Mouse (Mus musculus) cerebellum, adult 11-12 months (tissue): Measurements from ENCODE around the gene Trim46.
A peak's percentile ranks its signal among the peaks of the same experiment; 100 is the strongest.

Source experiments
- DNase-seq: peaks from one replicate; pipeline ENCODE4 v3.0.0; 2022

The Trim46 gene

GRCm38 (mm10) chr3:89270891-89271290 is 24.8 kb upstream of the Trim46 start:
- DNase-seq, result peak; percentile 75

DNA sequence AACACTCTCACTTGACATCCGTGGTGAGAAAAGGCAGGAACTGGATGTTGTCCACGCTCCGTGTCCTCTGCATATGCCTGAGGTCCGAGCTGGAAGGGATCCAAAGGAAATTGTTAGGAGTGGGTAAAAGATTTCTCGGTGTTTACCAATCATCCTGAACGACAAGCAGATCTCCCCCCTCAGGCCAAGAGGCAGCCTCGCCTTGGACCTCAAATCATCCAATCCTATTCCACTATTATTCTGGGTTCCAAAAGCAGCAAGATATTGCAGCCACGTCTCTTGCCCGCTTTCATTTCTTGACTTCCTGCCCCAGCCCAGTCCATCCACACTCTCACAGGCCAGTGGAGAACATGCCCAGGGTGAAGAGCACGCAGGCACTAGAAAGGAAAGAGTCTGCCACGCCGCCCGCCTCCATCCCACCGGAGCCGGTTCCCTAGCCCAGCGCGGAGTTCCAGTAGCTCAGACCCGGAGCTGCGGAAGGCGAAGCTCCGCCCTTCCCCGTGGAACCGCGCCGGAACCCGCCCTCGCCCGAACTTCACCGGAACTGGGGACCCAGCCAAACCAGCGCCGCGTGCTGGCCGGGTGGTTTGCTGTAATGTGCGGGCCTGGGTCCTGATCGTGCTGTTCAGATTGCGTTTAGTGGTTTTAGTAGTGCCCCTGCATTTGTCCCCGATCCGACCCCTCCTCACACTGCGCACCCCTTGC is 24.1 kb upstream of the Trim46 start, which contains the start of gene Slc50a1:
TSS of gene Slc50a1 (minus strand) at position 520 of the 705 bp plus-strand sequence.
- peak; percentile 83 for DNase-seq

- peak; percentile 31 for DNase-seq
These were observed 22.8 kb upstream of the Trim46 start for GRCm38 (mm10) chr3:89268916-89269315.

GRCm38 (mm10) chr3:89266439-89266893 is 20.4 kb upstream of the Trim46 start:
- DNase-seq, result peak; percentile 79

GRCm38 (mm10) chr3:89262417-89262816 is 16.3 kb upstream of the Trim46 start:
- DNase-seq, result no peak

- DNase-seq, result no peak
These were observed 14.1 kb upstream of the Trim46 start for GRCm38 (mm10) chr3:89260211-89260610.

DNA sequence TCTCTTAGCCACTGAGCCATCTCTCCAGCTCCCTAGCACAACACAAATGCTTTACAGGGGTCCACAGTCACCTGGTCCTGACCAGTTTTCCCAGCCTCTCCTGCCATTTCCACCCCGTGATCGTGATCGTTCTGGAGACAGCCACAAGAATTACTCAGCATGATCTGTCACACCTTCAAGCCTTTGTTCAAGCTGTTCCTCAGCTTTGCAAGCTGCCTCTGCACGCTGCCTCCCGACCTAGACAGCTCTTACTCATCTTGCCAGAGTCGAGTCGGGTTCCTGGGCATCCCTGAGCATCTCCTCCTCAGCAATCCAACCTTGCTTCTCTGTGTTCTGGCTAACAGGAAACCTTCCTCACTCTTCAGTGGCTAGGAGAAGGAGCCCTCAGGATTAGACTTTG is 13.0 kb upstream of the Trim46 start, which contains the start of gene Dpm3:
TSS of gene Dpm3 (plus strand) at position 283 of the 400 bp plus-strand sequence.
- DNase-seq, result no peak

- no peak for DNase-seq
These were observed 10.1 kb upstream of the Trim46 start for GRCm38 (mm10) chr3:89256177-89256576.

DNA sequence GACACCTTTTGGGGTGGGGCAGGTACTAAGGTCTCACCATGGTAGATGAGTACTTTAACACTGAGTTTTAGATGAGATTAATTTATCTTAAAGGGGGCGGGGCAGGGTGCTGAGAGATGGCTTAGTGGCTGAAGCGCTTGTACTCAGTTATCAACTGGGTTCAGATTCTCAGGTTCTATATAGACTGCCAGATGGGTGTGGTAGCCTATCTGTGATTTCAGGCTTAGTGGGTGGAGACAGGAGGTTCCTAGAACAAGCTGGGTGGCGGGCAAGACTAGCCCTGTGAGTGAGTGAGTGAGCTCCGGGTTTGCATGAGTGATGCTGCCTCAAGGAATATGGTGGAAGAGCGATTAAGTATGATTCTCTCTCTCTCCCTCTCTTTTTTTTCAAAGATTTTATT is 8.9 kb upstream of the Trim46 start:
- no peak for DNase-seq

DNA sequence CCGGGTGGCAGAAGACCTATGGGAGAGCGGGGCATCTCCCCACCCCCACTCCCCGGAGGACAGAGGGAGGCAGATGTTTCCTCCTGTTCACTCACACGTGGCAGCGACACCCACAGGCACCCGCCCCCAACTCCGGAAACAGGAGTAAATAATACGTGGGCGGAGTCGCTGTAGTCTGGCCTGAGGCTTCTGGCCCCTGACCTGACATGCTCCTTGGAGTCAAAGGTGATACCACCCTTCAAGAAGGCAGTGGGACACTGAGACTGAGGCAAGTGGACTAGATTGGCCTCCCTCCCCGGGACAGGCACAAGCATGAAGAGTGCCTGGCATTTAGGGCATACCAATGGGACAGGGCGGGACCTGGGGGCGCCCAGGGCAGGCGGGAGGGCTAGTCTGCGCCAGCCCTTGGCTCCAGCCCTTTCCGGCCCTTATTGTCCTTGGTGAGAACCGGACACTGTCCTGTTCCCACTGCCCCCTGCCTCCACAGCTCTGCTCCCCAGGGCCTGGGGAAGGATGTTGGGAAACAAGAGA is 5.3 kb upstream of the Trim46 start:
- DNase-seq, result peak; percentile 33

DNA sequence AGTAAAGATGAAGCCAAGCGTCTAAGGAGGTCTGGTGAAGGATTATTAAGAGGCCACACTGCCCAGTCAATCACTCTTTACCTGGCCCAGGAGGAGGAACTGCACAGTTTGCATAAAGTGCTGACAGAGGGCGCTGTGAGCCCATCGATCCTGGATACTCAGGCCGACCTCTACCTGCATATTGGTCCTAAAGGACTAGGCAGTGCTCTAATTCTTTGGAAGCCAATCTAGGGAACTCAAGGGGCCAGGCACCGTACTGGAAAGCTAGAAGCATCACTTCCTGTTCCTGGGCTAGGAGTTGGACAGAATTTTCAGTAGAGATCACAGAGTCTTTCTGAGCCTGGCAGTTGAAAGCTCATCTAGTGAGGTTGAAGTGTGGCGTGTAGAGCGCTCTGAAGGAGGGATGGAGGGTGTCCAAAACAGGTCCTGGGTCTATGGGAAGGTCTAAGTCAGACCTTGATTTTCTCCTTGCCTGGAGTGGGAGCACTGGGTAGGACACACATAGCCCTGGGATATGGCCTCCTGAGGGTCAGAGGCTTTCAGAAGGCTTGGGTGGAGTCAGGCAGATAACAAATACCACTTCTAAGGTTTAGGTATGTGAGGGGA is 4.4 kb upstream of the Trim46 start:
- DNase-seq, result peak; percentile 68

GRCm38 (mm10) chr3:89247466-89247865 is 1.4 kb upstream of the Trim46 start:
- peak; percentile 25 for DNase-seq

DNA sequence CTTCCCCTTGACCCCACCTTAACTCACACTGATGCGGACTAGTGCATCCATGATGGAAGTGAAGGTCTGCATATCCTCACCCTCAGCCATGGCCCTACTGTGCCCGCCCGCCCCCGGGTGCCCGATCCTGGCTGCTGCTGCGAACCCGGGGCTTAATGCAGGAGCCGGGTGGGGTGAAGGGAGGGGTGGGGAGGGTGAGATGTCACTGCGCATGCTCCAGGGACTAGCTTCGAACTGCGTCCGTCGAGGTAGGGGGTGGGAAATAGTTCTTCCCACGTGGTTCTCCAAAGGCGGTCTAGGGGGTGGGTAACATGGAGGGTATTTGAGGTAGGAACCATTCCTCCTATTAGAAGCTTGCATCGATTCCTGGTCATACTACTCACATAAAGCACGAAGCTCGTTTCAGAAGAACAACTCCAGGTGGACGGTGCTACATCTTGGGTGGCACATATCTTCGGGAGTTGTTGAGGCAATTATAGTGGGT is 379 bp downstream of the Trim46 start, which contains the start of gene Krtcap2:
TSS of gene Krtcap2 (plus strand) at position 279 of the 484 bp plus-strand sequence.
- peak; percentile 83 for DNase-seq

DNA sequence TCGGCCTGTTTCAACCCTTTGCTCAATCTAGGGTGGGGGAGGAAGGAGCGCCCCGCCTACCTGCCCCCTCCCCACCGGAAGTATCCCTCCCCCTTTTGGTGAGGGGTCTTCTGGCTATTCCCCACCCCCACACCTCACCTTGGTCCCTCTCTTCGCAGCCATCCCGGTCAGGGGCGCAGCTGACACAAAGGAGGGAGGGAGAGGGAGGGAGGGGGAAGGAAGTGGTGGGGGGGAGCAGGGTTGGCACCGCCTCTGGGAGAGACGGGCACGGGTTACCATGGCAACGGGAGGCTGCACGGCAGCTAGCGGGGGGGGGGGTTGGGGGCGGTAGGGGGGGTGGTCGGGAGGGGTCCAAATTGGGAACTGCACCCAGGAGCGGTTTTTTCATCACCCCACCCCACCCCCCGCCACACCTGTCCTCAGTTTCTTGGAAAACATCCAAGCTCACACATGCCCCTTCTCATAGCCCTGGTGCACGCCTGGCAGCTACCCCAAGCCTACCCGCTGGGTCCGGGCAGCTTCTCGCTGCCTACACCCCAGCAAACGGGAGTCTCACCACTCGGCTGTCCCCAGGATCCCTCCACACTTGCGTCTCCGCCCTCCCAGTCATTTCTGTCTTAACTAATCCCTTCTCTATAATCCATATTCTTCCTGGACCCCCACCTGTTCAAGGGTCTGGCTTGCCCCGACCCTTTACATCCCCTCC is 974 bp downstream of the Trim46 start:
- peak; percentile 90 for DNase-seq

DNA sequence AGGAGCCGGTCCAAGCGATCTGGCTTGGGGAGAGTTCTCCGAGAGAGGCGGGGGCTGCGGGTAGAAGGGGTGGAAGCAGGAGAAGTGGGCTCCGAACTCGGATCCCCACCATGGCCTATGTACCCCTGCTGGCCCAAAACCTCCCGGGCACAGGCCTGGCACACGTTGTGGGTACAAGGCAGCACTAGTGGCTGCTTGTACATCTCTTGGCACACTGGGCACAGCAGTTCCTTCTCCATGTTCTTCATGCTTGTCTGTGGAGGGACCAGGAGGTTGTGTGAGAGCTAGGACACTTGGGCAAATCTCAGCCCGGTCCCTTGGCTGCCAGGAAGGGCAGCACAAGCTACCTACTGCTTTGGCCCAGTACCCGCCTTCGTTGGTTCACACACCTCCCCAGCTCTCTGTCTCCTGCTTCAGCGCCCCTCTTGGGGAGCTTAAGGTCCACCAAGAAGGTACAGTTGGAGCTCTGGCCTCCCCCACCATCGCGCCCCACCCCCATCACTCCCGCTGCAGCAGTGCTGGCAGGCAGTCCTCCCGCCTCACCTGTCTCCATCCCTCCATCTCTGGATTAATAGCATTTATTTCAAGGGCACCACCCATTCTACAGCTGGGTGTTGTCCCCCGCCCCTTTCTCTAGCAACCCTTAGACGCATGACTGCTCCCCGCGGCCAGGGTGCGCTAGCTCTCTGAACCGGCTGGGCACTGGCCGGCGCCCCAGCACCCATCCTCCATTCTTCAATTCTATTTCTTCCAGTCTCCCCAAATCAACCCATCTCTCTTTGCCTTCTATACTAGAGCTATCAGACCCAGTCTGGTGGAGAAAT is 1.7 kb downstream of the Trim46 start:
- peak; percentile 76 for DNase-seq

DNA sequence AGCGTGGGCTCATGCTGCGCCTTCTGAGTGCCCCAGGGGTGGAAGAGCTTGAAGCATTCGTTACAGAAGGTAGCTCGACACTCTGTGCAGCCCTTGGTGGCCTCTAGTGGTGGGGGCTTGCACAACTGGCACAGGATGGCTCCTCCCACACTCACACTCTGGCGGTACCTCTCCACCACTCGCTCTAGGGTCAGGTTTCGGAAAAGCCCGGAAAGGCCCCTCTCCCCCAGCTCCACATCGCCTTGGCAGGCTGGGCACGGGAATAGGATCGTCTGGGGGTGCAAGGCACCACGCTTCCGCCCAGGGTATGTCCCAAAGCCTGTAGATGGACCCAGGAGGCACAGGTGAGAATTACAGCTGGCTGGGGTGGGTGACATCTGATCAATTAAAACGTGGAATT is 2.5 kb downstream of the Trim46 start:
- peak; percentile 67 for DNase-seq

DNA sequence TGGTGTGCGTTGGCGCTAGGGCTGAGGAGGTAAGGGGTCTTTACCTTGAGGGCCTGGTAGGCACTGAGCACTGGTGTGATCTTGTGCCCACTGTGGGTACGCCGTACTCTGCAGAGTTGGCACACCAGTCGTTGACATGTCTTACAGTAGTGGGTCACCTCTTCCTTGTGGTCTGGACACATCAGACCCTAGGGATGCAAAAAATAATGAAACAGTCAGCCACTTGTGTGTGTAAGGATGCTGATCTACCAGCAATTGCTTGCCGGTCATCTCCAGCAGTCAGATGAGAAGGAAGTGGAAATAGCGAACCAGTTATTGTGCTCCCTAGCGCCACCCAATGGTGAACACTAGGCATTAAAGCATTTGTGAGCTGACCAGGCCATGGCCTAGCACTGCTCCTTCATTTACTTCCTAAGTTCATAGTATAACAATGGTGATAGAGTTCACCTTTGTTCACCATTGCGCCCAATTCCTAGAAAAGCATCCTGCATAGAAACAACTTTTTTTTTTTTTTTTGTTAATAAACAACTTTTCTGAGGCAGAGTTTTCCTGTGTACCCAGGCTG is 3.7 kb downstream of the Trim46 start:
- peak; percentile 70 for DNase-seq

DNA sequence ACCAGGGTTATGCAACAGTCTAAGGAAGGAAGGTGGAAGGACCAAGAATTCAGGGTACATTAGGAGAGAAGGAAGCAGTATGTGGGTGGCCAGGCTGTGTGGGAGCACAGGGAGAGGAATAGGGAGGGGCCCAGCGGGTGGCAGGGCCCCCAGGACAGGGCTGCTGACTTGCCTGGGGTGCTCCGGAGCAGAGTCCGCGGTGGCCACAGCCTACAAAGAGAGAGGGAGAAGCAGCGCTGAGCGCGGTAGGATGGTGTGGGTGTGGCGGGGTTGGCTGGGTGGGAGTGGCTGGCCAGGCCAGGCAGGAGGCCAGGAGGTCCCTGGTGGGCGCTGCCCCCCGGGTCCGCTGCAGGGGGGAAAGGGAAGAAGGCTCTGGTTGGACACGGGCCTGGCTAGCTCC is 7.6 kb downstream of the Trim46 start:
- no peak for DNase-seq

GRCm38 (mm10) chr3:89237682-89238081 is 8.4 kb downstream of the Trim46 start:
- DNase-seq, result no peak

DNA sequence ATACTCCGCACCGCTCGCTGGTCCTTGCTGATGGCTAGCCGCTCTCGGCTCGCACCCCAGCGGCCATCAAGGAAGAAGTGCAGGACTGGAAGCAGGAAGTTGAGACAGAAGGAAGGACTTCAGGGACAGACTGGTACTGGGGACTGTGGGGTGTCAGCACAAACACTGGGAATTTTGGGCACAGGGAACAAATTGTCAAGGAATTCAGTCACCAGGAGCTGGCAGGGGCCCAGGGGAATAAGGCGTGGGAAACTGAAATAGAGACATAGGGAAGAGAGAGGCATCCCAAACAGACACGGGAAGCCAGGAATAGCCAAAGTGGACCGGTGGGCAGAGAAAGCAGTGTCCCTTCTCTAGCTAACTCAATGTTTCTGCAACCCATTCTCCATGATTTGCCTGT is 9.6 kb downstream of the Trim46 start:
- DNase-seq, result no peak

DNA sequence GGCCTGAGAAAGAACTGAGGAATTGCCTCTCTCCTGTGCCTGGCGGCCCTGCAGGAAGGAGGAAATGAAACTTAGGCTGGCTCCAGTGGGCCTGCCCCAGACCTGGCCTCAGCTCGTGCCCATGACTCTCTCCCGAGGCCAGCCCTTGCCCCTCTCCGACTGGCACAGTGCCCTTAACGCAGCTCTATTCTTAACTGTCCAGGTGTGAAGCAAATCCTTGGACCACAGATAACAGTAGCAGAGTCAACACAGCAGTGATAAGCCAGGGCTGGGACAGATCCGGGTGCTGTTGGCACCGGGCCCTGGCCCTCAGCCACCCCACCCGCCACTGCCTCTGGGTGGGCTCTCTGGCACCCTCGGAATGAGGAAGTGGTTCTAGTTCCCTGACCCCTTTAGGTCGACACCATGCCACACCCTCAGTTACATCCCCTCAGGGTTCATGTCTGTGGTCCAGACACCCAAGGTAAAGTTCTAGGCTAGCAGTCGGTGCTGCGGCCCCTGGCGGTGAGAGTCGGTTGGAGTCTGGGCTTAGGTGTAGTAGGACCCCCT is 12.5 kb downstream of the Trim46 start:
- DNase-seq, result no peak

GRCm38 (mm10) chr3:89232614-89233013 is 13.5 kb downstream of the Trim46 start:
- no peak for DNase-seq
